Mouse (Mus musculus) CD4-positive, CD25-positive, alpha-beta regulatory T cell (primary cell): Measurements from ENCODE around the gene Izumo1. TPM values are rescaled to one million over a fixed set of nuclear protein-coding genes. Genes with fewer than 3 reads are reported as not detected.

ENCODE experiments used
- polyA plus RNA-seq: library from polyadenylated mRNA; unstranded; fragments of 100-300 nt; shearing (Covaris generic); gene quantifications from one replicate; pipeline ENCODE4 v1.2.1, GENCODE M21; 2017

The Izumo1 gene
- polyA plus RNA-seq: 0.14 TPM

DNA sequence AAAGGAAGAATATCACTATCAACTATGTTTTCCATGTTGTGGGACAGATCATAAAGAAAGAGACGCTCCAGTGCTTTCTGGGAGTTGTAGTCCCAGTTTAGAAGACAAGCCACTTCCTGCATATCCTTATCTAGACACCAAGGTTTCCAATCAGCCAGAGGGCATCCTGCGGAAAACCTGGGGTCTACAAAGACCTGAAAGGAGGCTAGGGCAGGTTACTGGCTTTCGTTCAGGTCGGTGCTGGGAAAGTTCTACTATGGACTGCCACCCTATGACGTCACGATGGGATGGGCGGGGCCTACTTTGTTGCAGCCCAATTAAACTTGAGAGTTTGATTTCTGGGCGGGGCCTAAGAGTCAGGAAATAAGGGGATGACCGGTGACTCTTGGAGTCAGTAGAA, at the start of gene Izumo1:
Gene Izumo1 (plus strand): TSS at position 369 of the 400 bp plus-strand sequence.

DNA sequence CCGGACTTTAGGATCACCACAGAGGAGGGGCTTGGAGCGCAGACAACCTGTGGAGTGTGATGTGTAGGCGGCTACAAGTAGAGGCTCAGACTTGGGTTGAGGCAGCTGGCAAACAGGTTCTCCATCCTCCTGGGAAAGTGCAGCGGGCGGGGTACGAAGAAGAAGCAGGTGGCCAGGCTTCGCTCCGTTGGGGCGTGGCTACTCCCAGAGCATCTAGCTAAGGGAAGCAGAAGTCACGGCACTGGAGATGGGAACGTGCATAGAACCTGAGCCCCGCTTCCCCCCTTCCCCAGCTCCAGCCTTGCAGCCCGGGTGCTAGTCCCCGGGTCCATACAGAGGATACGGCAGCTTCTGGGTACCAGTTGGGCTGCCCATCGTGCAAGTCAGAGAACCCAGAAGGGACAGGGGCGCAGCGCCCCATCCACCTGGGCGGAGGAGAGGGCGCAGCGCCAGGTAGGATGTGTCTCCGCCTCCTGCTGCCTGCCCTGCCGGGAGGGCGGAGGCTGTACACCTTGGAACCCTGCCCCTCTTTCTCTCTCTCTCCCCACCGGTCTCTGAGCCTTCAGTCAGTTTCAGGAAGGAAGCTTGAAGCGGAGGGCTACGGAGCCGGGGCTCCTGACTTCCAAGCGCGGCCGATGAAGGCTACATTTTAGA, 4.4 kb upstream of the Izumo1 start, which contains the start of gene Fut1:
Gene Fut1 (plus strand): TSS at position 248 of the 654 bp plus-strand sequence.

GRCm38 (mm10) chr7:45627261-45627660, 5.7 kb downstream of the Izumo1 start, which contains the start of gene Rasip1:
Gene Rasip1, plus strand, starts transcription at chr7:45627488.

GRCm38 (mm10) chr7:45639561-45640027, 18.0 kb downstream of the Izumo1 start, which contains the start of gene Mamstr:
Gene Mamstr, plus strand, starts transcription at chr7:45639977.

GRCm38 (mm10) chr7:45666161-45666560, 44.5 kb downstream of the Izumo1 start, which contains the start of gene Fut2:
Gene Fut2, minus strand, starts transcription at chr7:45666394.

Other genes with a start within 250 kb of the Izumo1 start
- gene Snrnp70, start 226.1 kb upstream of the Izumo1 start, polyA plus RNA-seq: 231 TPM
- not detected for gene Kcna7, start 216.2 kb upstream of the Izumo1 start, polyA plus RNA-seq
- gene Ntf5, start 208.1 kb upstream of the Izumo1 start, polyA plus RNA-seq: 0.54 TPM
- gene Lhb, start 201.0 kb upstream of the Izumo1 start, polyA plus RNA-seq: not detected
- gene Gys1, start 187.0 kb upstream of the Izumo1 start, polyA plus RNA-seq: 13.9 TPM
- gene Ruvbl2, start 183.7 kb upstream of the Izumo1 start, polyA plus RNA-seq: 74.6 TPM
- gene Ftl1, start 161.9 kb upstream of the Izumo1 start, polyA plus RNA-seq: 2,110 TPM
- gene Bax, start 154.9 kb upstream of the Izumo1 start, polyA plus RNA-seq: 289 TPM
- gene Tulp2, start 139.9 kb upstream of the Izumo1 start, polyA plus RNA-seq: 2.7 TPM
- 0.35 TPM for gene Gm45808, start 135.0 kb upstream of the Izumo1 start, polyA plus RNA-seq
- 0.89 TPM for gene Dhdh, start 133.0 kb upstream of the Izumo1 start, polyA plus RNA-seq
- gene Nucb1, start 111.4 kb upstream of the Izumo1 start, polyA plus RNA-seq: 226 TPM
- 99.4 TPM for gene Ppp1r15a, start 95.5 kb upstream of the Izumo1 start, polyA plus RNA-seq
- 0.78 TPM for gene Plekha4, start 95.5 kb upstream of the Izumo1 start, polyA plus RNA-seq
- gene Hsd17b14, start 66.9 kb upstream of the Izumo1 start, polyA plus RNA-seq: 1.1 TPM
- 86.0 TPM for gene Bcat2, start 51.7 kb upstream of the Izumo1 start, polyA plus RNA-seq
- not detected for gene Fgf21, start 6.3 kb upstream of the Izumo1 start, polyA plus RNA-seq
- not detected for gene Fut1, start 4.5 kb upstream of the Izumo1 start, polyA plus RNA-seq
- gene Rasip1, start 5.7 kb downstream of the Izumo1 start, polyA plus RNA-seq: 6.5 TPM
- 1.7 TPM for gene Mamstr, start 18.2 kb downstream of the Izumo1 start, polyA plus RNA-seq
- 0.12 TPM for gene Fut2, start 44.6 kb downstream of the Izumo1 start, polyA plus RNA-seq
- 0.32 TPM for gene Ntn5, start 62.2 kb downstream of the Izumo1 start, polyA plus RNA-seq
- gene Sec1, start 72.6 kb downstream of the Izumo1 start, polyA plus RNA-seq: 0.35 TPM
- gene Car11, start 78.0 kb downstream of the Izumo1 start, polyA plus RNA-seq: 8.4 TPM
- 53.0 TPM for gene Dbp, start 83.3 kb downstream of the Izumo1 start, polyA plus RNA-seq
- 1,454 TPM for gene Rpl18, start 93.6 kb downstream of the Izumo1 start, polyA plus RNA-seq
- gene Sphk2, start 96.2 kb downstream of the Izumo1 start, polyA plus RNA-seq: 36.3 TPM
- 0.43 TPM for gene Fam83e, start 99.4 kb downstream of the Izumo1 start, polyA plus RNA-seq
- gene Spaca4, start 104.0 kb downstream of the Izumo1 start, polyA plus RNA-seq: not detected
- gene Lmtk3, start 161.9 kb downstream of the Izumo1 start, polyA plus RNA-seq: 0.04 TPM
- 3.0 TPM for gene Sult2b1, start 162.9 kb downstream of the Izumo1 start, polyA plus RNA-seq
- 87.9 TPM for gene Cyth2, start 192.8 kb downstream of the Izumo1 start, polyA plus RNA-seq
- not detected for gene Kcnj14, start 203.0 kb downstream of the Izumo1 start, polyA plus RNA-seq
- 37.3 TPM for gene Grwd1, start 209.1 kb downstream of the Izumo1 start, polyA plus RNA-seq